In the genomic region with DNA sequence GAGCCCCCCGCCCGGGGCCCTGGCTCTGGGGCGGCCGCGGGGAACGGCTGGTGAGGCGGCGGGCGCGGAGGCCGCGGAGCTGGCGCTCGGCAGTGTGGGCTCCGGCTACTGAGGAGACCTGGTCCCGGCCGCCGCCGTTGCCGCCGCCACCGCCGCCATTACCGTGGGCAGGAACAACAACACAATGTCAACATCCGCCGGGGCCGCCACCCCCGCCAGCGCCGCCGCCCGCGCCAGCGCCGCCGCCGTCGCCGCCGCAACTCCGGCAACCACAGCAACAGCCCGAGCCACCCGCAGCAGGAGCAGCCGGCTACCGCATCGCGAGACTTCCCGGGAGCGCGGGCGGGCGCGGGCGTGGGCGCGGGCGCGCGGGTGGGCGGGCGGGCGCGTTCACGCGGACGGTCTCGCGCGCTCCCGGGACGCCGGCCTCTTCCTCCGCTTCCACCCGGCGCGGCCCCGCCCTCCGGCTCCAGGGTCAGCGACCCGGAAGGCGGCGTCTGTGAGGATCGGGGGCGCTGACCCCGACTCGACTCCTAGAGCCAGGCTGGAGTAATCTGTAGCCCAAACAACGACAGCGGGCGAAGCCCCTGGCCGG, we compare ENCODE assay signal across 8 mouse cellular contexts. TPM values are rescaled to one million over a fixed set of nuclear protein-coding genes. Genes with fewer than 3 reads are reported as not detected.
DNase-seq lines count a peak whose midpoint lies in the region; ATAC-seq and TF ChIP-seq lines count a peak whose summit lies in the region.

TSS of gene Chic2 (minus strand) at position 465 of the 595 bp plus-strand sequence.

- peak; percentile 98 for ATAC-seq in forebrain, postnatal 0 days
- peak; percentile 91 for ATAC-seq in lung, embryonic 15.5 days (ENCODE audit: borderline replicate concordance, extremely low read depth, low FRiP score, low TSS enrichment)

- in situ Hi-C loops in ES-E14 (cut with MboI; ENCODE audit: low sequenced_read_pairs in 2 of 2, unreplicated experiment in 2 of 2): no loop called here

- H3K27ac ChIP-seq in ES-E14 (ENCODE audit: insufficient read depth, low read depth, low read length, poor library complexity, severe bottlenecking): peak within 1 kb of the TSS; percentile 34
- peak within 1 kb of the TSS; percentile 92 for H3K27ac ChIP-seq in forebrain, postnatal 0 days (ENCODE audit: low read depth, low read length)
- peak within 1 kb of the TSS; percentile 85 for H3K27ac ChIP-seq in lung, embryonic 15.5 days
- H3K27ac ChIP-seq in olfactory bulb, adult 2 months (ENCODE audit: insufficient read depth, low read depth, low read length): peak within 1 kb of the TSS; percentile 53
- peak within 1 kb of the TSS; percentile 50 for H3K27ac ChIP-seq in thymus, adult 2 months (ENCODE audit: control insufficient read depth, insufficient read depth, low read length)

- WGBS in forebrain, postnatal 0 days: 1% methylated on average over 70 of the region's 90 CpGs
- WGBS in lung, embryonic 15.5 days: under 1% methylated on average over 56 of the region's 90 CpGs
- 4% methylated on average over 79 of the region's 90 CpGs for WGBS in olfactory bulb, adult 2 months
- 4% methylated on average over 87 of the region's 90 CpGs for WGBS in thymus, adult 2 months

- H3K27me3 ChIP-seq in forebrain, postnatal 0 days (ENCODE audit: insufficient read depth, low read length): no peaks in the 10 kb centered on the region; the same call in 1 of the 2 replicates
- H3K27me3 ChIP-seq in lung, embryonic 15.5 days: no peaks in the 10 kb centered on the region
- H3K27me3 ChIP-seq in thymus, adult 2 months (ENCODE audit: control insufficient read depth, insufficient read depth, low read length): no peaks in the 10 kb centered on the region

- peaks cover 5 to 9% of the 10 kb centered on the region in 2 experiments; a peak in 2 of 4 replicates for H3K4me1 ChIP-seq in ES-E14 (ENCODE audit: control insufficient read depth in 2 of 2, insufficient read depth in 2 of 2, low read length in 2 of 2, poor library complexity in 1 of 2)
- peaks cover 15% of the 10 kb centered on the region for H3K4me1 ChIP-seq in forebrain, postnatal 0 days (ENCODE audit: insufficient read depth)
- H3K4me1 ChIP-seq in lung, embryonic 15.5 days: peaks cover 5% of the 10 kb centered on the region
- peaks cover 7% of the 10 kb centered on the region; the same call in 1 of the 2 replicates for H3K4me1 ChIP-seq in olfactory bulb, adult 2 months (ENCODE audit: control insufficient read depth, insufficient read depth, low read length)
- H3K4me1 ChIP-seq in thymus, adult 2 months (replicated peaks; ENCODE audit: control insufficient read depth, insufficient read depth, low read length): peaks cover 6% of the 10 kb centered on the region

- no peaks in the 10 kb centered on the region for H3K36me3 ChIP-seq in ES-E14 (ENCODE audit: control insufficient read depth, insufficient read depth, low read length, poor library complexity, severe bottlenecking)
- H3K36me3 ChIP-seq in forebrain, postnatal 0 days (ENCODE audit: insufficient read depth): no peaks in the 10 kb centered on the region
- H3K36me3 ChIP-seq in lung, embryonic 15.5 days: 0 out of 2 replicates have a peak, but pooled peaks cover 5% of the 10 kb centered on the region
- H3K36me3 ChIP-seq in thymus, adult 2 months (ENCODE audit: control insufficient read depth, insufficient read depth, low read length): no peaks in the 10 kb centered on the region; the same call in 1 of the 2 replicates

- peak within 1 kb of the TSS; percentile 84 to 98 for H3K4me3 ChIP-seq in ES-E14 (ENCODE audit: insufficient read depth in 1 of 2, low read depth in 1 of 2, low read length in 2 of 2, poor library complexity in 1 of 2, severe bottlenecking in 1 of 2)
- peak within 1 kb of the TSS; percentile 73 for H3K4me3 ChIP-seq in forebrain, postnatal 0 days (ENCODE audit: low read depth, low read length)
- H3K4me3 ChIP-seq in lung, embryonic 15.5 days: peak within 1 kb of the TSS; percentile 99
- peak within 1 kb of the TSS; percentile 96 for H3K4me3 ChIP-seq in olfactory bulb, adult 2 months (ENCODE audit: insufficient read depth, low read depth, low read length)
- H3K4me3 ChIP-seq in thymus, adult 2 months (ENCODE audit: control insufficient read depth, insufficient read depth, low read length): peak within 1 kb of the TSS; percentile 66

- peak; percentile 58 for DNase-seq in ES-E14 (ENCODE audit: low read depth, low spot score)
- peak; percentile 79 to 91 for DNase-seq in cerebellum, adult 18-20 months
- DNase-seq in forebrain, postnatal 0 days: peak; percentile 88
- DNase-seq in heart, postnatal 4 days: peak; percentile 90
- peak; percentile 41 for DNase-seq in layer of hippocampus, adult 9-10 months (ENCODE audit: low spot score)
- peak; percentile 79 for DNase-seq in thymus, adult 2 months

- no peaks in the 10 kb centered on the region for H3K9me3 ChIP-seq in ES-E14 (ENCODE audit: control insufficient read depth, insufficient read depth, low read depth, low read length)
- H3K9me3 ChIP-seq in forebrain, postnatal 0 days (ENCODE audit: low read length): no peaks in the 10 kb centered on the region
- no peaks in the 10 kb centered on the region for H3K9me3 ChIP-seq in lung, embryonic 15.5 days

- peak within 1 kb of the TSS; percentile 93 for H3K9ac ChIP-seq in ES-E14 (ENCODE audit: insufficient read depth, low read depth, low read length, poor library complexity, severe bottlenecking)
- H3K9ac ChIP-seq in forebrain, postnatal 0 days: peak within 1 kb of the TSS; percentile 93
- H3K9ac ChIP-seq in lung, embryonic 15.5 days: peak within 1 kb of the TSS; percentile 99

- TF ChIP-seq CTCF in forebrain, postnatal 0 days (IDR thresholded peaks at IDR 0.05; ENCODE audit: low read depth): no peak
- no peak for TF ChIP-seq CTCF in olfactory bulb, adult 2 months (IDR thresholded peaks at IDR 0.05; ENCODE audit: insufficient read depth, low read depth, low read length)
- TF ChIP-seq CTCF in thymus, adult 2 months (IDR thresholded peaks at IDR 0.05; ENCODE audit: borderline replicate concordance, control insufficient read depth, extremely low read depth, insufficient read depth, low read length, poor library complexity): 0 out of 2 replicates have a peak, but pooled peaks have one; percentile 10

- peak within 1 kb of the TSS; percentile 87 for H3K4me2 ChIP-seq in forebrain, postnatal 0 days (ENCODE audit: low read depth)
- H3K4me2 ChIP-seq in lung, embryonic 15.5 days: peak within 1 kb of the TSS; percentile 73

- peak; percentile 54 for TF ChIP-seq POLR2A in olfactory bulb, adult 2 months (IDR thresholded peaks at IDR 0.05; ENCODE audit: insufficient read depth, low read depth, low read length)
- peak; percentile 62 for TF ChIP-seq POLR2A in thymus, adult 2 months (IDR thresholded peaks at IDR 0.05; ENCODE audit: control insufficient read depth, extremely low read depth, insufficient read depth, low read length, poor library complexity)

TF ChIP-seq in ES-E14, 5 proteins besides CTCF, POLR2A, EP300 and RAD21:
- 0 out of 2 replicates have a peak, but pooled peaks have one; percentile 63 for TF ChIP-seq CHD2 (IDR thresholded peaks at IDR 0.05; ENCODE audit: low read depth, low read length)
- no peak for TF ChIP-seq HCFC1 (IDR thresholded peaks at IDR 0.05; ENCODE audit: borderline replicate concordance, insufficient read depth, low read length)
TF ChIP-seq in ES-E14: peak in this region for 1.

RNA-seq across cellular contexts. Expression of gene Chic2, which starts in this region (rescaled TPM):
- 23.9 and 38.9 TPM in 2 replicates for total RNA-seq in ES-E14 (2012; rRNA removed)
- total RNA-seq in forebrain, postnatal 0 days (2014; rRNA removed): 13.3 and 39.1 TPM in 2 replicates
- polyA plus RNA-seq in forebrain, postnatal 0 days (2015; fragmentation: Nextera tagmentation; extraction: Ambion mirVana): 35.8 and 37.7 TPM in 2 replicates
- total RNA-seq in heart, postnatal 4 days (2021): 10 to 100 TPM; 29.3 to 29.6 TPM
- polyA plus RNA-seq in lung, embryonic 15.5 days (2015; fragmentation: Nextera tagmentation; extraction: Ambion mirVana): 36.0 and 36.1 TPM in 2 replicates
- polyA plus RNA-seq in olfactory bulb, adult 2 months (2012; ENCODE audit: insufficient read depth, insufficient read length, low replicate concordance, missing spikeins): 415 TPM in 1 of 2 replicates, not detected in the other
- 12.7 and 12.8 TPM in 2 replicates for polyA plus RNA-seq in thymus, adult 2 months (2012; rRNA removed)

Comparison
In these comparisons a context has a peak if more than half of its experiments do, and no peak if none do; other contexts are left out.
1. Peak in every context shown above with its lines: DNase-seq, ATAC-seq, H3K4me3 ChIP-seq and H3K27ac ChIP-seq.
2. H3K27ac ChIP-seq: peak in every context shown above with its lines; median percentile 92 in forebrain, postnatal 0 days; 85 in lung, embryonic 15.5 days; 53 in olfactory bulb, adult 2 months; 50 in thymus, adult 2 months; 34 in ES-E14.